Mouse (Mus musculus) right cerebral cortex, postnatal 10 days (tissue): Measurements from ENCODE around the gene Adarb1.
"Not testable (repeated sequence)": the region's sequence is repeated elsewhere in the genome, so short reads cannot be mapped to it uniquely, and the experiment has no call there.

Experiments
- DNase-seq, 2 experiments: peaks; one replicate each; pipeline ENCODE4 v3.0.0; 2021; ENCODE audit warnings: low spot score in 2 of 2

The Adarb1 gene

DNA sequence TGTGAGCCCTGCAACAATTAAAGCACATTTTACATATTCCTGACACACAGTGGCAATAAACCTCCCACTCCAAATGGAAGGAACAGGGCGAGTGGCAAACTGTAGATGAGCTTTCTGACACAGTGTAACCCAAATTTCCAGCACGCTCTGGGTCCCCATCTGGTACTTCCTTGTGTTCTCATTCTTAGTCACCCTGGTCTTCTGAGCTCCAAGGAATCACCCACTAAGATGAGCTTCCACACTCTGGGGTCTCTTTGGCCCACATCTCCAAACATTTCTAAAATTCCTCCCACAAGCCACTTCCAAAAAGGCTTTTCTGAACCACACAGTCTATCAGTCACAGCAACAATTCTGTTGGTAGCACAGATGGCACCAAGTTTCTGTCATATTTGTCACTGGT, 102.4 kb downstream of the Adarb1 start:
- DNase-seq: peak; percentile 45 to 72

DNA sequence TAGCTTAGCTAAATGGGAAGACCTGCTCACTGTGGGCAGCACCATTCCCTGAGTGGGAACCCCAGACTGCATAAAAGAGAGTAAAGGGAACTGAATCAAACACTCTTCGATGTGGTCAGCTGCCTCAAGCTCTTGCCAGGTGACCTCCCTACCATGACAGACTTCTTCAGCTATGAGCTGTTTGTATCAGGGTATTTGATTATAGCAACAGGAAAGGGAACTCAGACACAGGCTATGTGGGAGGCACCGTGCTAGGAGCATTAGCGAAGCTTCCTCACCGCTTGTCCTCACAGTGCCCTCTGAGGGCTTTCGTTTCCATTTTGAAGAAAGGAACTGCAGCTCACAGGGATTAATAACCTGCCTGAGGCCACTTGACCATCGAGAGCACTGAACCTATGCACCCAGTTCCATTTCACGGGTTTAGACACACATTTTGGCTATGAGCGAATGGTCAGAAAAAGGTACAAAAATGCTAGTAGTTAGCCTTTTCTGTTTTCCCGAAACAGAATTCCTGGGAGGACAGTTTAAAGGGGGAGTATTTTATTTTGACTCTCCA, 103.3 kb downstream of the Adarb1 start:
- DNase-seq: no peak

DNA sequence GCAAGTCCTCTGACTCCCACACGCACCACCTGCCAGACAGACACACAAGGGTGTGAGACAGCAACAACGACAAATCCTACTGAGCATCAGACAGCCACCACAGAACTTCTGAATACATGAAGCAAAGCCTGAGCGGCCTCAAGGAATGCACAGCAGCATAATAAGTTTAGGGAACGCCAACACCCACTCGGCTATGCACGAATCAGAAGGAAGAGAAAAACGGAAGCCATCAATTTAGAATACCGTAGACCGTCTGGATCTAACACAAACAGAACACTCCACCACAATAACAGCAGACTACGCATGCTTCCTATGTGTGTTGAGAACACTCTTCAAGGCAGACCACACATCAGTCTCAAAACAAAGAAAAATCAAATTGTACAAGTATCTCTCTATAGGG, 109.1 kb downstream of the Adarb1 start:
- no peak for DNase-seq

DNA sequence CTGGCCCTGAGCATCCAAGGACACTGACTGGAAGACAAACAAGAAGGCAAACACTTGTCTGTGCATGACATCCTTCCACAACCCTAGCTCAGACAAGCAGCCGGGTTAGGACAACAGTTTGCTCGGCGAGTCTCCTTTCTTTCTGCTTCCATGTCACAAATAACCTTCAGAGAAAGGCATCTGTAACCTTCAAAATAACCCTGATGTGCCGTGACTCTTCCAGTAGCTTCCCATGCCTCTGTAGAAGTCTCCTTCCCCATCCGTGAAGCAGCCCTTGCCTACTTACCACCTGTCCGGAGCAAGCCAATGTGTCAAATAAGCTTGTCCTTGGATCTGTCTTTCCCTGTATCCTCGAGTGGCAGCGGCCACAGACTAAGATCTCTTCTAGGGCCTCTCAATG, 112.3 kb downstream of the Adarb1 start:
- DNase-seq: no peak

DNA sequence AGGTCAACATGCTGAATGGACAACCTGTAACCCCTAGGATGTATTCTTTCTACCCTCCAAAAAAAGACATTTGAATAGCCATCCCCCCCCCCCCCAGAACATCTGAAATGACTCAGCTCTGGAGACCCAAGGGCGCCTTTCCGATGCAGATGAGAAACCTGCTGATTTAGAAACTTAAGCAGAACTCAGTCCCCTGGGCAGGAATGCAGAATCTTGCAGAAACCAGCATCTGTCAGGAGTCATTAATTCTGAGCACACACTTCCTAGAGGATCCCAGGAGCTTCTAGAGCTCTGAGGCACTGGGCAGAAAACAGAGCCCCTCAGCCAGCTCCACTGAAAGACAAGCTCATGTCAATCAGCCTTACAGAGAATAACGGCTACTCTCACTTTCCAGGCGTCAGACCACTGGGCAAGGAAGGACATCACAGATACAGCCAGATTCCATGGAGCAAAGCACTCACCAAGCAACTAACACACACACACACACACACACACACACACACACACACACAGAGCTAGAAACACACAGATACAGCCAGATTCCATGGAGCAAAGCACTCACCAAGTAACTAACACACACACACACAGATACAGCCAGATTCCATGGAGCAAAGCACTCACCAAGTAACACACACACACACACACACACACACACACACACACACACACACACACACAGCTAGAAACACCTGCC, 113.1 kb downstream of the Adarb1 start:
- no peak for DNase-seq

DNA sequence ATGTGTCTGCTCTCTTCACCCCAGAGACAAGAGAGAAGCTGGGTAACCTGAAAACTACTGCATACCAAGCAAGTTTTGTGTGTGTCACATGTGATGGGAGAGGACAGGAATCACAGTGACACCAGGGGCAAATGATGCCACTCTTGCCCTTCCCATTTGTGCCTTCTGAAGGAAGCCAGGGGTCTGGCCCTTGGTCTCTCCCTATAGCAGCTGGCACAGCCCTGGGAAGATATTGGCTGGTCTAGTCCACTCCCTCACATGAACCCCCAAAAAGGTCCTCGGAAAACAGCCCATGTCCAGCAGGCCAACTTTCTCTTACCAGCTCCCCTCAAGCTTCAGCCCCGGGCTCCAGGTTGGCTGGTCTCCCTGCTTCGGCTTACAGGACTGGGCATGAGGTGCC, 113.7 kb downstream of the Adarb1 start:
- DNase-seq: no peak

DNA sequence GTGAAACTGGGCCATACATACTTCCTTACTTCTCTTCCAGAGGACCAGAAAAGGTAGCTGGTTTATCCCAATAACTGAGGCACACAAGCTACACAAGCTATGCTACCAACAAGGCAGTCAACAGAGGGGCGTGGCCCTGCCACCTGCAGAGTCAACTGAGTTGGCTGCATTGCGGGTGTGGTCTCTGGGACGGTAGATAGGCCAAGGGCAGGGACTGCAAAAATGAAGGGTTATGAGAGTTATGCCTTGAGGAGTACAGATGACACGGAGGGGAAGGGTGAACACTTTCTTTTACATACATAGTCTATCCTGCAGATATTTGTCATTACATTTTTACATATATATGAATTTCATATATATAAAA, 117.2 kb downstream of the Adarb1 start:
- no peak for DNase-seq

DNA sequence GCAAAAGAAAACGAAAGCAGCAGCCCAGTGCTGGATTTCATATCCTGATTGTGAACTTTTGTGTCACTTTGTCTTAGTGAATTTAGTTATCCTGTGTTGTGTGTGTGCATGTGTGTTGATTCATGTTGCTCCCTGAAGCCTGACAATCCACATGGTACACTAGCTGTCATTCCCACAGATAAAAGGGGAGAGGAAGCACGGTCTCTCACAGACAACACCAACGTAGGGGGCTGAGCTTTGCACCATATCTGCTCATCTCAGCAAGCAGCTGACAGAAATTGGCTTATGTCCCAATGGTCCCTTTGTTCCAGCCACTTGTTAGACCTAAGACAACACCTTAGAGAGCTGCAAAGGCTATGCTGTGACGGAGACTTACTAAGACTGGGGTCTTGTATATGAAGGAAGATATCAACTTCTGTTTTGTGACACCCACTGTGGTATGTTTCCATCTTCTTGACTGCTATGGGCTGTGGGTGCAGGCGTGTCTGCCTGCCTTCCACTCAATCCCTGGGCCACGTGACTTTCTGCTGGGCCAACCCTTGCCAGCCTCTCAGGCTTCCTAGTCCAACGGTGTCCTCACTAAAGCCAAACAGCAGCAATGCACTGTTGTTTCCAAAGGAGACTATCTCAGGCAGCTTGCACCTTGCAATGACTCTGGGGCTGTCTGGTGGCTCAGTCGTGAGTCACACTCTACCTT, 117.7 kb downstream of the Adarb1 start:
- no peak for DNase-seq

DNA sequence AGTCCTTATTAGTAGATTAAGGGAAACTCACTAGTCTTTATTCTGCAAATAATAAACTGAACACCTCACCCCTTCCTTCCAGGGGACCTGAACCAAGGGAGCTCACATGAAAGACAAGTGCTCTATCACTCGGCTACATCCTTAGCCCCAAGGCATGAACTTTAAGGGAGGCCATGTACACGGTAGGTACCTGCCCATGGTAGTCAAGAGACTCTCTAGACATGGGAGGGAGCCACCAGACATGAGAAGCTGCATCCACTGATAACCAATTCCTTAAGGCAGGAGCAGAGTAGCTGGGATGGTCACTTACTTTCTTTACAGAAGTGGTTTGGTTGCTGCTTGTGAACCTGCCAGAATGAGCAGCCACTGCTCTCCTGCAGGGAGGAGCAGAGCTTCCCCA, 118.9 kb downstream of the Adarb1 start:
- DNase-seq: no peak

DNA sequence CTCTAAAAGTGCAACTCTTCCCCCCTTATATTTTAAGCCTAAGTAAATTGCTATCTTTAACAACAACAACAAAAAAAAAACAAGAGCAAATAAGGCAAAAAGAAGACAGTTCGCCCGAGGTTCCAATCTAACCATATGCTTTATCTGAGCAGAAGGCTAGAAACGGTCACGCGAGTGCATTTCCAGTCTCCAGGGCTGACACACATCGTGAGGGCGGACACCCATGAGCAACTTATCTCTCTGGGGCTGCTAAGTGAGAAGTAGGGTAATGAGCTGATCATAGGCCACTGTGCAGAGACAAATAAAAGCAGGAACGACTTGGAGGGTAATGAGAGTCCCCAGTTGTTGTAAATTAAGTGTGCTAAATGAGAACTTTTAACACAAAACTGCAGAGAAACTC, 119.4 kb downstream of the Adarb1 start:
- no peak for DNase-seq

DNA sequence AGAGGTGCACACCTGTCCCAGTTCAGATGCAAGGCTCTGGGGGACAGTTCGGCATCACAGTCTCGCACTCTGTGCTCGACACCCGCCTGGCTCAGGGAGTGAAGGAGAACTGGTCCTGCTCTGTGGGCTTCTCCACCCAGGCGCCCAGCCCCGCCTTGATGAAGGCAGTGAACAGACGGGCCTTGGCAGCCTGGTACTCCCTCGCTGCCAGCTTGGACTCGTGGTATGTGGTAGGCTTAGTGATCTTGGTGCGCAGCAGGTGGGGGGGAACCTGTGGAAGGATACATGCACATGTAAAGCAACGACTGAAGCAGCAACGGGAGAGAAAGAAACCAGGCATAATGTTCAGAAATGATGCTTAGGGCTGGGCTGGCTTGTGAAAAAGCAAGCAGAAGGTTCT, 123.4 kb downstream of the Adarb1 start:
- peak in 1 of 2 experiments; percentile 56 for DNase-seq

DNA sequence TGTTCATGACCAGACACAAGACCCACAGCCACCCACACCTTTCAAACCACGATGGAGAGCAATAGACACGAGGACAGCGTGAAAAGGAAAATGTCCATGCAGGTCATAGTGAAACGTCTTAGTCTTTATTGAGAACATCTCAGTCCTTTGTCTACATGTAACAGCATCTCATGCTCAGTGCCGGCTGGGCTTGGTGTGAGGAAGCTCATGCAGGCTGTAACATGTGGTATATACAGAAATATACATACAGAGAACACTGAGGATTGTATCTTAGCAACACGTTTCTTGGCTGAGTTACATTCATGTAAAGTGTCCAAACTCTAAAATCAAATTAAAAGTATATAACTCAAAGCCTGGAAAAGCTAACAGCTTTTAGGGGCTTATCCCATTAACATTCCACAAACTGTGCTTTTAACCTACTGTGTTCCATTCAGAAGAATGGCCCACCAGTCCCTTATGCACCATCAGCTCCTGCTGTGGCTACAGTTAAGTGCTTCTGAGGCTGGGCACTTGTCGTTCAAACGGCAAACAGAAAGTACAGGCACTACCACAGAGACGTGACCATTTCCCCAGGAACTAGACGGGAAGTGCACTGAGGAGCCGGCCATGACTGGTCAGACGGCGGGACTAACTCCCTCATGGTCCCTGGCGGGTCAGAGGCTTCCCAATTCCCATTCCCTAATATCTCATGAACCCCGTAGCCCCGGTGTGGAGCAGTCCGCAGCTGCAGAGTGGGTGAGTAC, 127.3 kb downstream of the Adarb1 start:
- DNase-seq: peak; percentile 61 to 80

DNA sequence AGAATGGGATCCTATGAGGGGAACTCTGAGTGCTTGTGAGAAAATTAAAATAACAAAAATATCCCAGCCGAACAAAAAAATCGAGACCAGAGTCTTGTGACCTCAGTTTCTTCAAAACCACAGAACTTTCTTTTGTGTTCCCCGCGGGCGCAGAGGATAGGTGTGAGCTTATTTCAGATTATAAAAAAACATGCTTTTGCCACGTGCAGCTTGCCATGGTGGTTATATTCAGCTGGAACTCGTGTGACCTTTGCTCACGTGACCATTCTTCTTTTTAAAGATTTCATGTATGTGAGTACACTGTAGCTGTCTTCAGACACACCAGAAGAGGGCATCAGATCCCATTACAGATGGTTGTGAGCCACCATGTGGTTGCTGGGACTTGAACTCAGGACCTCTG, 128.5 kb downstream of the Adarb1 start:
- no peak for DNase-seq

DNA sequence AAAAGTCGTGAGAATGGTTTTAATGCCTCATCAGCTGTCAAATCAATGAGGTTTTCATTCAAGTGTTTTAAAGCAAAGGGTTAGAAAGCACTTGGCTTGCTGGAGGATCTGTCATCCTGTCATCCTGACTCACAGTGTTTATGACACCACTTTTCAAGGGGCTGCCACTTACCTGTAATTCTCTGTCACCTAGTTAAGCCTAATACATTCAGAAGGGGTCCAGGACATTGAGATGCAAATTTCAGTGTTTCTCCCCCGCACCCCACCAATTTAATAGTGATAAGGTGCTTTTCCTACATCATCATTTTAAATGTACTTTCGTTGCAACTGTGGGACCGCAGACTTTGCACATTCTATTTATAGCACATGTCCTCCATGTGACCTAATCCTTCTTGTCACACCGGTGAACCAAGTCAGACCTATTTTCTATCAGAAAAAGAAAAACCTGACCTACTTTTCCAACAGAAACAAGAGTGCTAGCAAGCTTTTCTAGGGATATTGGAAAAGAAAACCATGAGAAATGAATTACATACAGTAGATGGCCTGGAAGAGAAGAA, 129.4 kb downstream of the Adarb1 start:
- DNase-seq: no peak

DNA sequence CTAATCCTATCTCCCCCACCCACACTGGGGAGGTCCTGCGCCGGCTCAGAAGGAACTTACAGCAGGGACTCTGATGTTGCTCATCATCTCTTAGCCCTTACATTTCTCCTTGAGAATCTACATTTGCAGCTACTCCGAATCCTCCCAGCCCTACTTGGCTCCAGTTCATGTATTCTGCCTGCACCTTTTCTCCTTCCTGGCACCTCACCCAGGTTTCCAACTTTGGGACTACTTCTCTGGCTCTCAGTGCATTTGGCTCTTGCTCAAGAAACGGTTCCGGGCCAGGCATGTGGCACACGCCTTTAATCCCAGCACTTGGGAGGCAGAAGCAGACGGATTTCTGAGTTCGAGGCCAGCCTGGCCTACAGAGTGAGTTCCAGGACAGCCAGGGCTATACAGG, 130.4 kb downstream of the Adarb1 start:
- peak in 1 of 2 experiments; percentile 36 for DNase-seq

DNA sequence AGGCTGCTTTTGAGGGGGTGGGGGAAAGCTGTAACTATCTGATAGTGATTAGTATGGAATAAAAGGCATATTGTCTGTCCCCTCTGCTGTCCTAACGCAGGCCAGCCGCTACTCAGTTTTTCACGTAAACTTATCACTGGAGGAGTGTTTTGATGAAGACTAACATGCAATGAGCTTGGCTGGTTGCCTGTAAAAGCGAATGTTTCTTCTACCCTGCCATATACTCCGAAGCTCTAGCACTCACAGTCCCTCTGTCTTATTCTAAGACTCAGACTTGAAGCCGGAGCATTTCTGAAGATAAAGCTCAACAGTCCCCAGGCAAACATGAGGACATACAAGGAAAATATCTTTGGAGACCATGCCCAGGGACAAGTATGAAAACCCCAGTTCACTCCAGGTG, 133.2 kb downstream of the Adarb1 start:
- DNase-seq: peak in 1 of 2 experiments; percentile 26

DNA sequence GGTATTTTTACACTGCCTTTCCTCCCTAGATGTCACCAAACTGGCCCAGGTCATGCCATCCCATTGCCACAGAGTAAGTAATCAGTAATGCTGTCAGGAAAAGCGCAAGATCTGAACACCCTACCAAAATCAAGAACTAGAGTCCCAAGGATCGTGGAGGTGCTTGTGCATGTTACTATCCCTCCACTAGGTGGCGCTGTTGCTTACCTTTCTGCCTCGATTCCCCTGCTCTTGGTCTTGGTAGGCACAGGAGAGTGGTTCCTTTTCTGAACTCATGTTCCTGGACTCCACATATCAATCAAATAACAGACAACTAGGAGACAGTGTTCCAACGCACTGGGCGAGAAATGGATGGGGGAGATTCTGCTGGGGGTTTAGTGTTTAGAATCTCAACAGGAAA, 135.2 kb downstream of the Adarb1 start:
- peak; percentile 68 to 85 for DNase-seq

DNA sequence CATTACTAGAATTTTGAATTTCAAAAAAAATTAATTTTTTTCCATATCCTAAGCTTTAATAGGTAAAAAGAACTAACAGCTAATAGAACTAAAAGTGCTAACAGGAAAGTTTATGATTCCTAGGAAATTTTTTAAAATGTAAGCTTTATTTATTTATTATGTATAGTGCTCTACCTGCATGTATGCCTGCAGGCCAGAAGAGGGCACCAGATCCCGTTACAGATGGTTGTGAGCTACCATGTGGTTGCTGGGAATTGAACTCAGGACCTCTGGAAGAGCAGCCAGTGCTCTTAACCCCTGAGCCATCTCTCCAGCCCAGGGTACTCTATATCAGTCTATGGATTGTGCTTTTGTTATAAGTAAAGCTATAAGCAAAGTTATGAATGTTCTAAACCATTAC, 136.0 kb downstream of the Adarb1 start:
- DNase-seq: not testable (repeated sequence)

DNA sequence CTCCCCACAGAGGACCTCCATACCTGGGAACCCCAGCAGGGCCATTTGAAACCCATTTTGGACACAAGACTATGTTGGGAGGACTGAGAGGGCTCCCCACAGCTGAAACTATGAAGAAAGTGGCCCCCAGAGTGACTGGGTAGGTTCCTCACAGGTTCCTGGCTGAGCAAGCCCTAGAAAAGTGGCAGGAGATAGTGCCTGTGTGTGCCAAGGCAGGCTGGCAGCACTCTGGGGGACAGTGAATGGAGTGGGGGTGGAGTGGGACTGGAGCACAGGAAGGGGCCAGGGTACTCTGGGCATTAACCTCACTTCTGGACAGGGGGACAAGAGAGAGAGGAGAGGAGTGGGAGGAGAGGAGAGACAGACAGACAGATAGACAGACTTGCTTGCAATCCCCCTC, 144.3 kb downstream of the Adarb1 start:
- DNase-seq: no peak

DNA sequence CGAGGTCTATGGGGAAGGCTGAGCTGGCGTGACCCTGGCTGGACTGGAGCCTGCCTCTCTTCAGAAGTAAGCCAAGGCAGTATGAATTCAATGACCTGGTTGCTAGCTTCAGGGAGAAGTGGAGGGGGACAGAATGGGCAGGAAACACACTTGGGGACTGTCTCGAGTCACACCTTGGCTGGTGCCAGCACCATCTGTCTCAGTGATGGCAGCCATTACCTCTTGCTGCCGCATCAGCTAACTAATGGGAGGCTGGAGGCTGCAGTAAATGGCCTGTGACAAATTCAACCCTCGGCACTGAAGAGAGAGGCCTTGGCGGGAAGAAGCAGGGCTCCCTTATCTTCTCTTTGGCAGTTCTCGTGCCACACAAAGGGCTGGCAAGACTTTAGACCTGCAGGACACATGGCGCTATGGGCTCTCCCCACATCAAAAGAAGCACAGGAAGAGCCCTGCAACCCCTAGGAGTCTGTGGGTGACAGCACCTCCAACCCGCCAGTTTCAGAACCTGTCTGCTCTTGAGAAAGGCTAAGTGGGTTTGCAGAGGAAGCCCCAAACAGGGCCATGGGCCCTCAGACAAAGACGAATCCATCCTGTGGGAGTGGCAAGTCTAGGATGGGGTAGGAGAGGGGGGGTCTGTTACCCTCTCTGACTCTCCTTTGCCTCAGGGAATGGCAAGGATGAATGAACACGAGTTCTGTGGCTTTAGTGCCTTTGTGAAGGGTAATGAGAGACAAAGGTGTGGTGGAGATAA, 144.9 kb downstream of the Adarb1 start:
- DNase-seq: no peak

DNA sequence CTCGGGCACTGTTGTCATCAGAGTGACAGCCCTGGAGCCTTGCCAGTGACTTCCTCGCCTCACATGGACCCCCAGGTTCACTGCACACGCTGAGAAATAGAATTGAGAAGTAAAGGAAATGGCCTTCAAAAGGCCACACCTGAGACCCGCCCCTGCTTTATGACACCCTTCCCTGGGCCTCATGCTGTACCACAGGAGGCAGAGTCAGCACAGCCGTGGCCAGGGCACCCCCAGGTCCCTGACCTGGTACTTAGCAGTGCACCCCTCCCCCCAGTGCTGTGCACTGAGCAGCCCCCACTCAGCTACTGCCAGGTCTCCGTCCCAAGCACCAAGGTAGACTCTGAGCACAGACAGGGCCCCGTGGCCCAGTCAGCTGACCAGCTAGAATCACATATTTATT, 148.9 kb downstream of the Adarb1 start:
- no peak for DNase-seq

DNA sequence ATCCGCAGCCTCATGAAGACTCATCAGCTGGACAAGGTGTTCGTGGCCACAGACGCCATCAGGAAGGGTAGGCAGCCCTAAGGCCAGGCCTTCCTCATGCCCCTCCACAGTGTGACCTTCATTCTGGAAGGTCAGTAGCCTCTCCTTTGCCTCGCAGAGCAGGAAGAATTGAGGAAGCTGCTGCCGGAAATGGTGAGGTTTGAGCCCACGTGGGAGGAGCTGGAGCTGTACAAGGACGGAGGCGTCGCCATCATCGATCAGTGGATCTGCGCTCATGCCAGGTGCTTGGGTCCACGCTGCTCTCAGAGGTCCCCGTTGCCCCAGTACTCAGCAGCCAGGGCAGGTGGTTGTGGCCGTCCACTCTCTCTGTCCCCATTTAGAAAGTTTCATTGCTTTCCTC, 151.0 kb downstream of the Adarb1 start:
- no peak for DNase-seq
